Mouse (Mus musculus): Measurements from ENCODE around the gene Cd3eap.

DNA sequence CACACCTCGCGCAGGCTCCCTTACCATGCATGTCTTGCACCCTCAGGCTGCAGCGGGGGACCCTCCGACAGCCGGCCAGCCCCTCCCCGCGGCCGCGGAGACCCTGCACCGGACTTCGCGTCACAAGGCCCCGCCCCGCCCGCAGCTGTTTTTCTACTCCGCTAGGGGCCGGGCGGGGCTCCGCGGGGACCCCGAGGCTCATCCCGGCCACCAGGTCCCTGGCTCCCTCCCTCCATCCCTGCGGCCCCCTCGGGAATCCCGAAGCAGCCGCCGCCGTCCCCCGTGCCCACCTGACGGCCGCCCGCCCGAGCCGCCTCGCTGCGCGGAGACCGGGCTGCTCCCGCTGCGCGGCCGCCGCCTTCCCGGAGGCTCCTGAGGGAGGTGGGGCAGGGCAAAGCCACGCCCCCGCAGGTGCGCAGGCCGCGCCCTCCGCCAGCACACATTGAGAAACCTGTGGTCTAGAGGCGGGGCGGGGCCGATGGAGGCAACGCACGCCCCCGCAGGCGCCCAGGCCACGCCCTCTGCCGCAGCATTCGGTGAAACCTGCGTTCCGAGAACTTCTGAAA, 44.5 kb upstream of the Cd3eap start, which contains the start of gene Klc3:
- no peak for TF ChIP-seq EP300 (IDR thresholded peaks at IDR 0.05; ENCODE audit: low read length)
- TF ChIP-seq MAZ (IDR thresholded peaks at IDR 0.05; ENCODE audit: low read depth, low read length), result no peak
- TF ChIP-seq SIN3A (IDR thresholded peaks at IDR 0.05; ENCODE audit: low read length), result no peak
- no peak for TF ChIP-seq KAT2A (IDR thresholded peaks at IDR 0.05; ENCODE audit: insufficient replicate concordance, low read length)
- TF ChIP-seq JUND (conservative IDR thresholded peaks at IDR 0.05; ENCODE audit: low read depth, low read length), result no peak
- no peak for TF ChIP-seq MXI1 (IDR thresholded peaks at IDR 0.05; ENCODE audit: low read depth, low read length)
- TF ChIP-seq ZNF384 (IDR thresholded peaks at IDR 0.05; ENCODE audit: low read depth, low read length), result no peak
- no peak for TF ChIP-seq CTCF (conservative IDR thresholded peaks at IDR 0.05 in 1 of 2, IDR thresholded peaks at IDR 0.05 in 1 of 2; ENCODE audit: low read depth in 2 of 2, low read length in 2 of 2)
- no peak for TF ChIP-seq RAD21 (IDR thresholded peaks at IDR 0.05; ENCODE audit: low read depth, low read length)
